Mouse (Mus musculus) urinary bladder, postnatal 36 days (tissue): ENCODE measurements around the gene Nr1i3.

ENCODE experiments used
- DNase-seq, 2 experiments: peaks; one replicate each; pipeline ENCODE4 v3.0.0; 2022; ENCODE audit warnings: low spot score in 2 of 2, mixed read lengths in 1 of 2

Gene Nr1i3

GRCm38 (mm10) chr1:171195046-171195822 lies 18.5 kb upstream of the Nr1i3 start:
- no peak for DNase-seq

- DNase-seq: peak in 1 of 2 experiments; percentile 47
These were observed 17.8 kb upstream of the Nr1i3 start, which contains the start of gene Pcp4l1 for GRCm38 (mm10) chr1:171195887-171196397. Gene Pcp4l1 (minus strand): TSS chr1:171196268.

GRCm38 (mm10) chr1:171199532-171199931 lies 14.2 kb upstream of the Nr1i3 start:
- DNase-seq: no peak

GRCm38 (mm10) chr1:171200769-171201168 lies 13.0 kb upstream of the Nr1i3 start:
- no peak for DNase-seq

GRCm38 (mm10) chr1:171203471-171204248 lies 10.1 kb upstream of the Nr1i3 start:
- DNase-seq: no peak

- no peak for DNase-seq
These were observed 9.5 kb upstream of the Nr1i3 start for GRCm38 (mm10) chr1:171204249-171204644.

- DNase-seq: no peak
These were observed 7.9 kb upstream of the Nr1i3 start for GRCm38 (mm10) chr1:171205704-171206493.

- DNase-seq: no peak
These were observed 4.4 kb upstream of the Nr1i3 start for GRCm38 (mm10) chr1:171209409-171209808.

GRCm38 (mm10) chr1:171212854-171213253 lies 916 bp upstream of the Nr1i3 start:
- DNase-seq: no peak

GRCm38 (mm10) chr1:171216241-171216955 lies 2.6 kb downstream of the Nr1i3 start:
- no peak for DNase-seq

GRCm38 (mm10) chr1:171220871-171221270 lies 7.1 kb downstream of the Nr1i3 start:
- peak; percentile 81 to 85 for DNase-seq

- no peak for DNase-seq
These were observed 7.8 kb downstream of the Nr1i3 start for GRCm38 (mm10) chr1:171221281-171222193.

- peak; percentile 84 to 94 for DNase-seq
These were observed 8.7 kb downstream of the Nr1i3 start, which contains the start of gene Tomm40l for GRCm38 (mm10) chr1:171222238-171223155. Gene Tomm40l (minus strand): TSS chr1:171222514.

GRCm38 (mm10) chr1:171223168-171223567 lies 9.4 kb downstream of the Nr1i3 start:
- no peak for DNase-seq

- no peak for DNase-seq
These were observed 10.0 kb downstream of the Nr1i3 start for GRCm38 (mm10) chr1:171223796-171224195.

- no peak for DNase-seq
These were observed 11.1 kb downstream of the Nr1i3 start, which contains the start of gene Apoa2 for GRCm38 (mm10) chr1:171224857-171225256. Gene Apoa2 (plus strand): TSS chr1:171225054.

GRCm38 (mm10) chr1:171226780-171227179 lies 13.0 kb downstream of the Nr1i3 start:
- DNase-seq: no peak

- DNase-seq: no peak
These were observed 14.1 kb downstream of the Nr1i3 start for GRCm38 (mm10) chr1:171227879-171228278.

- no peak for DNase-seq
These were observed 16.0 kb downstream of the Nr1i3 start for GRCm38 (mm10) chr1:171229750-171230149.
